Mouse (Mus musculus) inflammation-experienced regulatory T-cells, adult 6 months (primary cell): ENCODE results near the gene Prdm16. TPM values are rescaled to one million over a fixed set of nuclear protein-coding genes. Genes with fewer than 3 reads are reported as not detected.

Experiments
- ATAC-seq: one replicate; pipeline ENCODE4 v1.8.0; 2017
- polyA plus RNA-seq, 3 experiments: library from polyadenylated mRNA; unstranded; fragments of 100-300 nt; shearing (Covaris generic); gene quantifications; one replicate each; pipeline ENCODE4 v1.2.1; 2017

Prdm16 gene
- polyA plus RNA-seq, 3 experiments from 2014 or later, result 0.58 to 5.2 (median 0.91) TPM

GRCm38 (mm10) chr4:154549961-154550393 lies 86.7 kb downstream of the Prdm16 start:
- ATAC-seq, result no peak

- ATAC-seq, result no peak
Observed at GRCm38 (mm10) chr4:154549497-154549896, 87.2 kb downstream of the Prdm16 start.

- no peak for ATAC-seq
Observed at GRCm38 (mm10) chr4:154547176-154547855, 89.4 kb downstream of the Prdm16 start.

- ATAC-seq, result no peak
Observed at GRCm38 (mm10) chr4:154545296-154545695, 91.4 kb downstream of the Prdm16 start.

- no peak for ATAC-seq
Observed at GRCm38 (mm10) chr4:154543921-154544320, 92.8 kb downstream of the Prdm16 start.

- no peak for ATAC-seq
Observed at GRCm38 (mm10) chr4:154543128-154543527, 93.5 kb downstream of the Prdm16 start.

GRCm38 (mm10) chr4:154542568-154542967 lies 94.1 kb downstream of the Prdm16 start:
- ATAC-seq, result no peak

- ATAC-seq, result no peak
Observed at GRCm38 (mm10) chr4:154541632-154542276, 94.9 kb downstream of the Prdm16 start.

GRCm38 (mm10) chr4:154540671-154541070 lies 96.0 kb downstream of the Prdm16 start:
- no peak for ATAC-seq

GRCm38 (mm10) chr4:154539703-154540102 lies 97.0 kb downstream of the Prdm16 start:
- no peak for ATAC-seq

GRCm38 (mm10) chr4:154538727-154539126 lies 97.9 kb downstream of the Prdm16 start:
- no peak for ATAC-seq

- ATAC-seq, result no peak
Observed at GRCm38 (mm10) chr4:154536110-154536509, 100.6 kb downstream of the Prdm16 start.

GRCm38 (mm10) chr4:154531368-154531767 lies 105.3 kb downstream of the Prdm16 start:
- ATAC-seq, result no peak

GRCm38 (mm10) chr4:154530336-154530735 lies 106.3 kb downstream of the Prdm16 start:
- no peak for ATAC-seq

GRCm38 (mm10) chr4:154527506-154527905 lies 109.2 kb downstream of the Prdm16 start:
- no peak for ATAC-seq

- ATAC-seq, result no peak
Observed at GRCm38 (mm10) chr4:154526351-154526786, 110.3 kb downstream of the Prdm16 start.

- ATAC-seq, result no peak
Observed at GRCm38 (mm10) chr4:154523898-154524297, 112.8 kb downstream of the Prdm16 start.

GRCm38 (mm10) chr4:154521881-154522676 lies 114.6 kb downstream of the Prdm16 start:
- ATAC-seq, result no peak

GRCm38 (mm10) chr4:154519470-154520037 lies 117.1 kb downstream of the Prdm16 start:
- no peak for ATAC-seq

- ATAC-seq, result no peak
Observed at GRCm38 (mm10) chr4:154517991-154518390, 118.7 kb downstream of the Prdm16 start.

- ATAC-seq, result no peak
Observed at GRCm38 (mm10) chr4:154516470-154516869, 120.2 kb downstream of the Prdm16 start.

GRCm38 (mm10) chr4:154513664-154514063 lies 123.0 kb downstream of the Prdm16 start:
- ATAC-seq, result no peak

GRCm38 (mm10) chr4:154512518-154513090 lies 124.1 kb downstream of the Prdm16 start:
- ATAC-seq, result no peak
